Mouse (Mus musculus) heart, postnatal 0 days (tissue): Measurements from ENCODE around the gene Bmp2k.

Experiments
- CTCF ChIP-seq: IDR thresholded peaks from 2 replicates; pipeline ENCODE4 v1.5.1; 2016; ENCODE audit warnings: antibody characterized with exemption, control low read depth, low read depth
- EP300 ChIP-seq: IDR thresholded peaks from 2 replicates; pipeline ENCODE4 v1.6.1; 2016; ENCODE audit warnings: antibody characterized with exemption, low read depth

DNA sequence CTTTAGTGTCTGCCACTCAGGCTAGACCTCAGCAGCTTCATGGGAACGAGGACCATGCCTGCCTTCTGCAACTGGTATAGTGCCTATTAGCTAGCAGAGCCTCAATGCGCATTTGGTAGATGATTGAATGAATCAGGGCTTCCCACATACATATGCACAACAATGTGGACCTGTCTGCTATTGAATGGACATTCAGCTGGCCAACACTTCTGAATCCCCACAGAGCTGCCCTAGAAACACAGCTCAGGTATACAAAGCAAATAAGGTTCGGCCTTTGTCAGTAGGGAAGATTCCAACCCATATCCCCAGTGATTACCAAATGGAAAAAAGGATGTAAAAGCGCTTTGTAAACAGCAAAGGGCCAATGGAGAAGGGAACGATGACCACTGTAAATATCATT is 113.2 kb downstream of the Bmp2k start:
- TF ChIP-seq CTCF (no peak), EP300 (no peak)
